Comparison of ENCODE assay signal across 8 mouse cellular contexts in genomic region chr5:140764921-140765613, GRCm38 (mm10). TPM values are rescaled to one million over a fixed set of nuclear protein-coding genes. Genes with fewer than 3 reads are reported as not detected.
A peak's percentile ranks its signal among the peaks of the same experiment; 100 is the strongest.
DNase-seq lines count a peak whose midpoint lies in the region; ATAC-seq lines count a peak whose summit lies in the region.
"Had no signal": no experiment of that assay in that cellular context is flagged by ENCODE, and none has a peak within 500 bp of the region (broad histone marks: within the 10 kb centered on the region; RNA-seq: fewer than 3 reads in every experiment).

No protein-coding gene starts in this region.

- H3K9ac ChIP-seq in hindbrain, embryonic 16.5 days (ENCODE audit: low read depth, low read length): no peak overlapping the region
- H3K9ac ChIP-seq in liver, embryonic 16.5 days (ENCODE audit: low read depth, low read length): no peak overlapping the region
- H3K9ac ChIP-seq: midbrain, embryonic 12.5 days had no signal

- no peaks in the 10 kb centered on the region for H3K9me3 ChIP-seq in hindbrain, embryonic 16.5 days (ENCODE audit: control insufficient read depth, low read length)
- H3K9me3 ChIP-seq in liver, embryonic 16.5 days (replicated peaks; ENCODE audit: control insufficient read depth, low read length): no peaks in the 10 kb centered on the region
- H3K9me3 ChIP-seq: midbrain, embryonic 12.5 days had no signal

- peak; percentile 49 for DNase-seq in adrenal gland, postnatal 10 days
- DNase-seq in brain, adult 2 months (ENCODE audit: low read depth, low spot score): peak; percentile 60
- DNase-seq in left cerebral cortex, adult 8-10 months (ENCODE audit: low spot score in 2 of 2): no peak
- no peak for DNase-seq in layer of hippocampus, postnatal 10 days (ENCODE audit: low spot score in 2 of 2)
- no peak for DNase-seq in thymus, postnatal 4 days

- peak overlapping the region; percentile 16; the same call in 1 of the 2 replicates for H3K27ac ChIP-seq in hindbrain, embryonic 16.5 days (ENCODE audit: low read depth, low read length)
- peak overlapping the region; percentile 65 for H3K27ac ChIP-seq in liver, embryonic 16.5 days (ENCODE audit: low read length)
- H3K27ac ChIP-seq: midbrain, embryonic 12.5 days had no signal

- no peak overlapping the region for H3K4me2 ChIP-seq in hindbrain, embryonic 16.5 days (ENCODE audit: low read length)
- no peak overlapping the region for H3K4me2 ChIP-seq in liver, embryonic 16.5 days (ENCODE audit: low read depth, low read length)
- H3K4me2 ChIP-seq: midbrain, embryonic 12.5 days had no signal

- peaks cover 12% of the 10 kb centered on the region for H3K36me3 ChIP-seq in hindbrain, embryonic 16.5 days (ENCODE audit: control insufficient read depth, insufficient read depth, low read length)
- H3K36me3 ChIP-seq in liver, embryonic 16.5 days (ENCODE audit: control insufficient read depth, insufficient read depth): peaks cover 6% of the 10 kb centered on the region

- H3K4me1 ChIP-seq in hindbrain, embryonic 16.5 days (ENCODE audit: control insufficient read depth, insufficient read depth, low read depth, low read length): peaks cover 13% of the 10 kb centered on the region
- H3K4me1 ChIP-seq in liver, embryonic 16.5 days (ENCODE audit: control insufficient read depth, low read depth, low read length): peaks cover 14% of the 10 kb centered on the region

- ATAC-seq in hindbrain, embryonic 16.5 days: no peak
- ATAC-seq in liver, embryonic 16.5 days (ENCODE audit: low read depth): peak; percentile 55

- H3K27me3 ChIP-seq in hindbrain, embryonic 16.5 days (replicated peaks; ENCODE audit: control insufficient read depth, insufficient read depth, low read length): no peaks in the 10 kb centered on the region
- no peaks in the 10 kb centered on the region for H3K27me3 ChIP-seq in liver, embryonic 16.5 days (ENCODE audit: control insufficient read depth, insufficient read depth, low read depth, low read length)
- H3K27me3 ChIP-seq: midbrain, embryonic 12.5 days had no signal

- no peak overlapping the region for H3K4me3 ChIP-seq in hindbrain, embryonic 16.5 days (ENCODE audit: low read length)
- no peak overlapping the region for H3K4me3 ChIP-seq in liver, embryonic 16.5 days (ENCODE audit: low read depth, low read length)
- H3K4me3 ChIP-seq: midbrain, embryonic 12.5 days had no signal

- WGBS in hindbrain, embryonic 16.5 days: 74% methylated on average over 6 of the region's 6 CpGs
- WGBS in liver, embryonic 16.5 days (ENCODE audit: insufficient replicate concordance): 25% methylated on average over 6 of the region's 6 CpGs

RNA-seq across cellular contexts. Expression of gene Amz1, which starts 41.1 kb away (rescaled TPM):
- total RNA-seq in adrenal gland, postnatal 10 days (2021): 1 to 10 TPM in 1 of 2 experiments, under 1 TPM in 1; 0.54 to 1.5 TPM
- polyA plus RNA-seq in hindbrain, embryonic 16.5 days (2015; fragmentation: Nextera tagmentation; extraction: Ambion mirVana): 6.3 and 6.6 TPM in 2 replicates
- 1.8 TPM in 2 replicates for polyA plus RNA-seq in liver, embryonic 16.5 days (2015; fragmentation: Nextera tagmentation; extraction: Ambion mirVana)
- 10 to 100 TPM; 21.0 to 28.7 (median 24.7) TPM for total RNA-seq in left cerebral cortex, adult 8-10 months (2022)
- total RNA-seq in layer of hippocampus, postnatal 10 days (2021): 10 to 100 TPM; 27.1 to 28.8 TPM

Comparison
In these comparisons a context has a peak if more than half of its experiments do, and no peak if none do; other contexts are left out.
1. DNase-seq: peak in adrenal gland, postnatal 10 days (single experiment) and brain, adult 2 months (single experiment); none in left cerebral cortex, adult 8-10 months (0 of 2), layer of hippocampus, postnatal 10 days (0 of 2) and thymus, postnatal 4 days (single experiment).
2. RNA of gene Amz1, which starts 41.1 kb away (total RNA-seq): 27.1 to 28.8 TPM in layer of hippocampus, postnatal 10 days and 21.0 to 28.7 TPM in left cerebral cortex, adult 8-10 months; 0.54 to 1.5 TPM in adrenal gland, postnatal 10 days; every median in the first group is over 4 times any median in the second.